Mouse (Mus musculus) small intestine, adult 2 months (tissue): ENCODE measurements around the gene Anks1.

Source experiments
- CTCF ChIP-seq: fragments of 200-500 bp; IDR thresholded peaks from 2 replicates; pipeline ENCODE4 v1.5.1; 2012; ENCODE audit warnings: low read depth, mild to moderate bottlenecking, control low read depth, inconsistent platforms, low read length, moderate library complexity, mixed read lengths; ENCODE audit not compliant: insufficient replicate concordance, insufficient read length; ENCODE audit errors: extremely low read depth
- POLR2A ChIP-seq: fragments of 200-500 bp; IDR thresholded peaks from 2 replicates; pipeline ENCODE4 v1.6.1; 2012; ENCODE audit warnings: low read depth, mild to moderate bottlenecking, control low read depth, inconsistent platforms, low read length, moderate library complexity

DNA sequence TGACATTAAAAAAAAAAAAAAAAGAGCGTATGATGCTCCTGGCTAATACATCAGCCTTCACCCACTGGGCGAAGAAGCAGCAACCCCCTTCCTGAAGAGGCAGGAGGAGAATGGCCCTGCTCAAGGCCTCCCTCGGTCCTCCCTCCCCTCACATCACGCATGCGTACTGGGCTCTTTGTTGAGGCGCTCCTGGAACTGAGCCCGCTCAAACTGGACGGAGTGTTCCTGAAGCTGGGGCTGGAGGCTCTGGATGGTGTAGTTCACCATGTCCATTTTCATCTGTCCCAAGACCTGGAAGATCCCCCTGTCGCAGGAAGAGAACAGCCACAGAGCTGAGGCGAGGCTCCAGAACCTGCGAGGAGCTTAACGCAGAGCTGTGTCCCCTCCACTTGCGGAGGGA lies 161.2 kb downstream of the Anks1 start:
- TF ChIP-seq CTCF, result no peak
- TF ChIP-seq POLR2A, result no peak
